Mouse (Mus musculus): ENCODE measurements at regions not wholly inside any gene's neighbourhood (a gene's known extent, or its start where the extent isn't known, plus 50 kb on each side); places are given as distances from the start of the nearest gene placed in this dataset.

DNA sequence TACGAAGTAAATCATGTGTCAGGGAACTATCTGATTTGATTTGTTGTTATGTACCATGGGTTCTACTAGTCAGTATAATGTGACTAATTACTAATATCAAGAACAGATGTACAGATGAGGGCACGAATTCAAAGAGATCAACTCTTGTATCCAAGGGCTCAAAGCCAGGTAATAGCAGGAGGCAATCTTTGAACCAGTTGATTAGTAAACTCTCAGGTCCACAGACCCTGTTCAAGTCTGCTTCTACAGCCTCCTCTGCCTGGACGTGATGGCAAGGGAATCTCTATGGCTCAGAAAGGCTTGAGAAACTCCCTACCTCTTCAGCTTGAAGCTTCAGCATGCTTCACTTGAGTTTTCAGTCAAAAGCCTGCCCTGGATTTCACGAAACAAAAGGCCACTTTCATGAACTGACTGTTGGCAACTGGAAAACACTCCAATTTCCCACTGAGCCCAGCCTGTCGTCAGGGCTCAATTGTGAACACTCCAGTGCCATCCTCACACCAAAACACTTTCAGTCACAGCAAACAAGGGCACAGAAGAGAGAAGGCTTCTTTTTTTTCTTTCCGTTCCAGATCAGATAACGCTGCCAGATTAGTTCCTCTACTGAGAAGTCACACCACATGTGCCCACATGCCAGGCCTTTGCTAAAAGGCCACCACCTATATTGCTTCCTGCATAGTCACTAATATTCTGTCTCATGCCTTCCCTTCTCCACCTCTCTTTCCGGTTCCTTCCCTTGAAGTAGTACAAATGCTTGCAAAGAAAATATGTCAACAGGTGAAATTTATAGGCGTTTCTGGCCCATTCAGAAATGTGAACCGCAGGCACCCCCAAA is 827.4 kb upstream of the Car8 start:
- peak; percentile 79 for ATAC-seq

DNA sequence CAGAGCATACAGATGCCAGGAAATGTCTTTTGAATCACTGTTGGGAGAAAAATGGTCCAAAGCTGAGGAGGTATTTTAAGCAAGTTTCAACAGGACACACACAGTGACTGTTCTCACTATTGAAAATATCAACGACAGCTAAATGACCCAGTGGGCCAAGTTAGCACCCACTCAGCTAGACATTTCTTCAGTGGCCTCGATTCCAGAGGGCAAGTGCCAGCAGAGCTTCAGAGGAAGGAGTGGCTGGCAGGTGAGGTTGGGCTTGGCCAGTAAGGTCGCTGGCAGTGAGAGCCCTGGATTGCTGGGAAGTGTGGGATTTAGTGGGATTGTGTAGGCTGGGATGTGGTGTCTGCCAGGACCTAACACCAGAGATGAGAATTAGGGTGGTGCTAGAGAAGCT is 823.1 kb upstream of the Car8 start:
- Histone ChIP-seq H3K4me1 (ENCODE audit: insufficient read depth, low read length) (peaks cover 21% of the 10 kb centered on the region; the same call in 1 of the 2 replicates), H3K4me3 (ENCODE audit: low read length) (no peak overlapping the region), H3K9ac (replicated peaks; ENCODE audit: low read length) (no peak overlapping the region), H3K27ac (no peak overlapping the region), H3K27me3 (ENCODE audit: insufficient read depth, low read length) (no peaks in the 10 kb centered on the region), H3K36me3 (ENCODE audit: insufficient read depth, low read length) (no peaks in the 10 kb centered on the region), H3K9me3 (ENCODE audit: low read length) (no peaks in the 10 kb centered on the region), H3K4me2 (ENCODE audit: low read depth, low read length) (no peak overlapping the region)
- no peak for DNase-seq (ENCODE audit: low spot score)
- ATAC-seq, result no peak
- WGBS, result 81% methylated on average over 3 of the region's 3 CpGs
- no peak for TF ChIP-seq CTCF (IDR thresholded peaks at IDR 0.05; ENCODE audit: low read depth)

More for the DNA sequence above, 827.4 kb upstream of the Car8 start:
- Histone ChIP-seq H3K9me3 (ENCODE audit: low read length) (no peaks in the 10 kb centered on the region), H3K9ac (replicated peaks; ENCODE audit: low read length) (no peak overlapping the region), H3K27ac (0 out of 2 replicates have a peak overlapping the region, but pooled peaks have one; percentile 34), H3K4me2 (ENCODE audit: low read depth, low read length) (no peak overlapping the region), H3K4me3 (ENCODE audit: low read length) (no peak overlapping the region), H3K4me1 (ENCODE audit: insufficient read depth, low read length) (peaks cover 12% of the 10 kb centered on the region; the same call in 1 of the 2 replicates), H3K27me3 (ENCODE audit: insufficient read depth, low read length) (no peaks in the 10 kb centered on the region), H3K36me3 (ENCODE audit: insufficient read depth, low read length) (no peaks in the 10 kb centered on the region)
- TF ChIP-seq CTCF (IDR thresholded peaks at IDR 0.05; ENCODE audit: low read depth), result no peak
- peak; percentile 48 for DNase-seq (ENCODE audit: low spot score)
- WGBS, result 53% methylated on average over 10 of the region's 10 CpGs

DNA sequence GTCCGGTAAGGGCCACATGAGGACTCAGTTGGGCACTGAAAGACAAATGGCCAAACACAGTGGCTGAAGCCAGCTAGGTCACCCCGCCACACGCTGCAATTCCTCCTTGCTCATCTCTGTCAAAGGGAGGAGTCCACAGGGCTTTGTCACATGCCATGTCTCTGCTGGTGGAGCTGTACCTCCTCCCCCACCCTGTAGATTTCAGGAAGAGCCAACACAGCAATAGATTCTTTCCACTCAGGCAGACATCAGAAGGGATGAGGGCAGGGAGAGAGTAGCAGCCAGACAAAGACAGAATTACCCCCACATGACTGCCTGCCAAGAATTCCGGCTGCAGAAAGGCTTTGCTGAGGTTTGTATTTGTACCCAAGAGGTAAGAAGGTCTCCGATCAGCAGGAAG is 821.4 kb upstream of the Car8 start:
- Histone ChIP-seq H3K9me3 (ENCODE audit: low read length) (no peaks in the 10 kb centered on the region), H3K4me1 (ENCODE audit: insufficient read depth, low read length) (peaks cover 14% of the 10 kb centered on the region; the same call in 1 of the 2 replicates), H3K27me3 (ENCODE audit: insufficient read depth, low read length) (no peaks in the 10 kb centered on the region), H3K9ac (replicated peaks; ENCODE audit: low read length) (no peak overlapping the region), H3K4me3 (ENCODE audit: low read length) (no peak overlapping the region), H3K4me2 (ENCODE audit: low read depth, low read length) (no peak overlapping the region), H3K27ac (no peak overlapping the region), H3K36me3 (ENCODE audit: insufficient read depth, low read length) (no peaks in the 10 kb centered on the region)
- TF ChIP-seq CTCF (IDR thresholded peaks at IDR 0.05; ENCODE audit: low read depth), result no peak
- peak; percentile 82 for ATAC-seq
- DNase-seq (ENCODE audit: low spot score), result no peak
- 33% methylated on average over 5 of the region's 5 CpGs for WGBS

DNA sequence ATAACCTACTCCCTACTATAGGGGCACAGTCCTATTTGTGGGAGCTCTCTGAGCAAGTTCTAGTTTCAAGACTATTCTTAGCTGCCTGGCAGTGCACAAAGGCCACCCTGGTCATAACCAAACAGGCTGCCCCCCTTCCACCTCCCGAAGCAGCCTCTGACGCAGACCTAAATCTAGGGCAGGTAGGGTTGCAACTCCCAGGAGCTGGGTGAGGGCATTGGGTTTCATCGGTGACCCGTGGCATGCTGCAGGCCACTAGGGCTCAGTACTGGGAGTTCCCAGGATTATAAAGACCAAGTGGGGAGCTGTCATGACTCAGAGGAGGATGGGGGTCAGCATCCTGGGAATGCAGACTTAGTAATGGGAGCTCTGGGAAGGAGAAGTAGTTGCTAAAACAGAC is 818.8 kb upstream of the Car8 start:
- Histone ChIP-seq H3K4me3 (ENCODE audit: low read length) (no peak overlapping the region), H3K4me2 (ENCODE audit: low read depth, low read length) (no peak overlapping the region), H3K9ac (replicated peaks; ENCODE audit: low read length) (no peak overlapping the region), H3K4me1 (ENCODE audit: insufficient read depth, low read length) (peaks cover 17% of the 10 kb centered on the region; the same call in 1 of the 2 replicates), H3K27me3 (ENCODE audit: insufficient read depth, low read length) (no peaks in the 10 kb centered on the region), H3K36me3 (ENCODE audit: insufficient read depth, low read length) (no peaks in the 10 kb centered on the region), H3K9me3 (ENCODE audit: low read length) (no peaks in the 10 kb centered on the region), H3K27ac (no peak overlapping the region)
- no peak for DNase-seq (ENCODE audit: low spot score)
- no peak for TF ChIP-seq CTCF (IDR thresholded peaks at IDR 0.05; ENCODE audit: low read depth)
- 66% methylated on average over 4 of the region's 4 CpGs for WGBS
- ATAC-seq, result no peak

DNA sequence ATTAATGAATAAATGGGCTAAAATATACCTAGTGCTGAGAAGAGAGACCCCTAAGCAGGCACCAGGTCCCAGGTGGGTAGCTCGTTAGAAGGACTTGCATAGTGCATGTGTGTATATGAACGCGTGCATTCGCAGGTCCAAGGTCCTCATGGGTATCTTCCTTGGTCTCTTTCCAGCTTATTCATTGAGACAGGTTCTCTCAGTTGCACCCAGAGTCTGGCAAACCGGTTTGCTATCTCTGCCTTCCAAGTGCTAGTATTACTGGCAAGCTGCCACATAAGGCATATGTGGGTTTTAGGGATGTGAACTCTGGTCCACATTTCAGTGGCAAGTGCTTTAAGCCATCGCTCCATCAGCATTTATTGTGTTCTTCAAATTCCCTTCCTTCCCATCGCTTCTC is 818.3 kb upstream of the Car8 start:
- Histone ChIP-seq H3K4me2 (ENCODE audit: low read depth, low read length) (no peak overlapping the region), H3K9ac (replicated peaks; ENCODE audit: low read length) (no peak overlapping the region), H3K4me1 (ENCODE audit: insufficient read depth, low read length) (peaks cover 17% of the 10 kb centered on the region; the same call in 1 of the 2 replicates), H3K27me3 (ENCODE audit: insufficient read depth, low read length) (no peaks in the 10 kb centered on the region), H3K36me3 (ENCODE audit: insufficient read depth, low read length) (no peaks in the 10 kb centered on the region), H3K4me3 (ENCODE audit: low read length) (no peak overlapping the region), H3K9me3 (ENCODE audit: low read length) (no peaks in the 10 kb centered on the region), H3K27ac (no peak overlapping the region)
- no peak for ATAC-seq
- 73% methylated on average over 7 of the region's 7 CpGs for WGBS
- DNase-seq (ENCODE audit: low spot score), result no peak
- TF ChIP-seq CTCF (IDR thresholded peaks at IDR 0.05; ENCODE audit: low read depth), result no peak

DNA sequence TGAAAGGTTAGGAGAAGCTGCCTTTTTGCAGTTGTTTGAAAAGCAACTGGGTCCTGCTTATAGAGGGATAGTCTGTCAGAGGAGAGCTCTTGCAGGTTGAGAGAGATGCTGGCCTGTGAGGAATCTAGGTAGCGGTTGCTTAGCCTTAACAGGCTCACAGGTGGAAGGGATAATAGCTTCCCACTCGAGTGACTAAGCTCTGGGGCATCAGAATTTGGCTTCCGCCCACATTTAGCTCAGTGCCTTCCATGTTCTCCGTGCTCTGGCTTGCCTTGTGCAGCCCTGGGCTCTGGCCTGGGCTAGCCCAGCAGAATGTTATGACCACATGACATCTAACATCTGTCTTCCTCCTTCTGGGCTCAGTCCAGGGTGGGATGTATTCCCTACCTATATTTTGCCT is 817.0 kb upstream of the Car8 start:
- 0 out of 2 replicates have a peak, but pooled peaks have one; percentile 27 for ATAC-seq
- H3K9me3 ChIP-seq (ENCODE audit: low read length), result no peaks in the 10 kb centered on the region
- 52% methylated on average over 4 of the region's 4 CpGs for WGBS
- no peak overlapping the region for H3K4me3 ChIP-seq (ENCODE audit: low read length)
- H3K27me3 ChIP-seq (ENCODE audit: insufficient read depth, low read length), result no peaks in the 10 kb centered on the region
- H3K27ac ChIP-seq, result no peak overlapping the region
- no peak for TF ChIP-seq CTCF (IDR thresholded peaks at IDR 0.05; ENCODE audit: low read depth)
- H3K9ac ChIP-seq (replicated peaks; ENCODE audit: low read length), result no peak overlapping the region
- H3K36me3 ChIP-seq (ENCODE audit: insufficient read depth, low read length), result no peaks in the 10 kb centered on the region
- DNase-seq (ENCODE audit: low spot score), result no peak
- no peak overlapping the region for H3K4me2 ChIP-seq (ENCODE audit: low read depth, low read length)
- H3K4me1 ChIP-seq (ENCODE audit: insufficient read depth, low read length), result peaks cover 17% of the 10 kb centered on the region; the same call in 1 of the 2 replicates

DNA sequence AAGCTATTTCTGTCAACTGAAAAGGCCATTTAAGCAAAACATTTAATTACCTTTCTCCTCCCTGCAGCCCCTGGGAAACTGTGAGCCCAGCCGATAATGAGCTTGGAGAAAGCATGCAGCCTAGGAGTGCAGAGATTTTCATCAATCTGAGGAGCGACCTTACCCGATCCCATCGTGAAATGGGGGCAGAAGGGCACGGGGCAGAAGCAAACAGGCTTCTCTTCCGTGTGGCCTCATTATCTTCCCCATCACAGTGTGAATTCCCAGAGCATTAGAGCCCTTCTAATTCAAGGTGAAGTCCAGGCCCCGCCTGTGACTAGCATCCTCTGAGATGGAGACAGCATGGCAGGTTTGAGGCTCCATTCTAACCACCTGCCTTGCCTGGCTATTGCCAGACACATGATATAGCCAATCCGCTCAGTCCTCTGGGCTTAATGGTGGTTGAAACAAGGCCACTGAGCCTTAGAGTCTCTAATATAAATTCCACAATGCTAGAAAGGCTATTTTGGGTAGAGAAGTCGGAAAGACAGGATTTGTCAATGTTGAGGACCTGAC is 816.5 kb upstream of the Car8 start:
- Histone ChIP-seq H3K9ac (replicated peaks; ENCODE audit: low read length) (no peak overlapping the region), H3K27me3 (ENCODE audit: insufficient read depth, low read length) (no peaks in the 10 kb centered on the region), H3K4me2 (ENCODE audit: low read depth, low read length) (no peak overlapping the region), H3K4me3 (ENCODE audit: low read length) (no peak overlapping the region), H3K4me1 (ENCODE audit: insufficient read depth, low read length) (peaks cover 15% of the 10 kb centered on the region; the same call in 1 of the 2 replicates), H3K9me3 (ENCODE audit: low read length) (no peaks in the 10 kb centered on the region), H3K27ac (no peak overlapping the region; the same call in 1 of the 2 replicates), H3K36me3 (ENCODE audit: insufficient read depth, low read length) (no peaks in the 10 kb centered on the region)
- no peak for TF ChIP-seq CTCF (IDR thresholded peaks at IDR 0.05; ENCODE audit: low read depth)
- no peak for ATAC-seq
- no peak for DNase-seq (ENCODE audit: low spot score)
- WGBS, result 62% methylated on average over 9 of the region's 9 CpGs

Data from hindbrain, postnatal 0 days (tissue).